9 mouse cellular contexts compared by ENCODE assay signal in genomic region chr11:116432593-116433355, GRCm38 (mm10). TPM values are rescaled to one million over a fixed set of nuclear protein-coding genes. Genes with fewer than 3 reads are reported as not detected.
A peak's percentile ranks its signal among the peaks of the same experiment; 100 is the strongest.
DNase-seq lines count a peak whose midpoint lies in the region; ATAC-seq lines count a peak whose summit lies in the region.
"Had no signal": no experiment of that assay in that cellular context is flagged by ENCODE, and none has a peak within 500 bp of the region (broad histone marks: within the 10 kb centered on the region; RNA-seq: fewer than 3 reads in every experiment).

No protein-coding gene starts in this region.

- ATAC-seq in heart, embryonic 11.5 days (replicated peaks; ENCODE audit: insufficient number of reproducible peaks, low FRiP score, low TSS enrichment) = no peak
- ATAC-seq in lung, embryonic 15.5 days (ENCODE audit: borderline replicate concordance, extremely low read depth, low FRiP score, low TSS enrichment) = no peak

- no peak for DNase-seq in heart, postnatal 10 days
- DNase-seq in lung, postnatal 4 days = no peak
- peak; percentile 41 for DNase-seq in induced T-regulatory cell, adult 2 months (ENCODE audit: low read depth)
- DNase-seq in right cerebral cortex, postnatal 10 days (ENCODE audit: low spot score in 2 of 2) = peak; percentile 64 to 66
- DNase-seq in cerebellum, adult 9-10 months = no peak
- DNase-seq in kidney, adult 18-20 months = no peak

- 67% methylated on average over 8 of the region's 8 CpGs for WGBS in heart, embryonic 11.5 days (ENCODE audit: insufficient replicate concordance)
- WGBS in lung, embryonic 15.5 days = 56% methylated on average over 8 of the region's 8 CpGs

- no peaks in the 10 kb centered on the region for H3K9me3 ChIP-seq in heart, embryonic 11.5 days (replicated peaks; ENCODE audit: control insufficient read depth, low read length)
- H3K9me3 ChIP-seq in lung, embryonic 15.5 days = no peaks in the 10 kb centered on the region

- H3K4me3 ChIP-seq in heart, embryonic 11.5 days (ENCODE audit: low read depth, low read length) = no peak overlapping the region
- no peak overlapping the region for H3K4me3 ChIP-seq in lung, embryonic 15.5 days

- H3K27ac ChIP-seq in heart, embryonic 11.5 days (ENCODE audit: low read depth, low read length) = no peak overlapping the region
- H3K27ac ChIP-seq in lung, embryonic 15.5 days = no peak overlapping the region

- peaks cover 46% of the 10 kb centered on the region for H3K4me1 ChIP-seq in heart, embryonic 11.5 days (ENCODE audit: control insufficient read depth, insufficient read depth, low read length)
- peaks cover 54% of the 10 kb centered on the region for H3K4me1 ChIP-seq in lung, embryonic 15.5 days

- peak overlapping the region; percentile 83 for H3K4me2 ChIP-seq in heart, embryonic 11.5 days
- peak overlapping the region; percentile 44; the same call in 1 of the 2 replicates for H3K4me2 ChIP-seq in lung, embryonic 15.5 days

- no peaks in the 10 kb centered on the region for H3K27me3 ChIP-seq in heart, embryonic 11.5 days (ENCODE audit: control insufficient read depth, insufficient read depth, low read length)
- 0 out of 2 replicates have a peak, but pooled peaks cover 3% of the 10 kb centered on the region for H3K27me3 ChIP-seq in lung, embryonic 15.5 days

- intact Hi-C loops in heart, postnatal 10 days (cut with DNase I) = loop anchor here (2.0 to 5.0 kb wide), 2 partner anchors 14 to 345 kb away; partner anchors contain the start of gene Wbp2

- peak overlapping the region; percentile 24; the same call in 1 of the 2 replicates for H3K9ac ChIP-seq in heart, embryonic 11.5 days (ENCODE audit: low read depth, low read length)
- H3K9ac ChIP-seq in lung, embryonic 15.5 days = no peak overlapping the region

- H3K36me3 ChIP-seq in heart, embryonic 11.5 days (ENCODE audit: control insufficient read depth, insufficient read depth, low read length) = 0 out of 2 replicates have a peak, but pooled peaks cover 3% of the 10 kb centered on the region
- H3K36me3 ChIP-seq in lung, embryonic 15.5 days = peaks cover 14% of the 10 kb centered on the region

RNA-seq across cellular contexts. Expression of gene Ubald2, which starts 1.1 kb away (rescaled TPM):
- polyA plus RNA-seq in heart, embryonic 11.5 days (2014; fragmentation: Nextera tagmentation; extraction: Ambion mirVana) = 60.6 and 68.3 TPM in 2 replicates
- 10 to 100 TPM; 47.2 to 49.4 TPM for total RNA-seq in heart, postnatal 10 days (2021)
- 37.2 and 41.7 TPM in 2 replicates for polyA plus RNA-seq in lung, embryonic 15.5 days (2015; fragmentation: Nextera tagmentation; extraction: Ambion mirVana)

RNA-seq across cellular contexts. Expression of gene Rnf157, which starts 19.9 kb away (rescaled TPM):
- polyA plus RNA-seq in heart, embryonic 11.5 days (2014; fragmentation: Nextera tagmentation; extraction: Ambion mirVana) = 8.6 and 9.2 TPM in 2 replicates
- total RNA-seq in heart, postnatal 10 days (2021) = 10 to 100 TPM; 10.0 TPM
- polyA plus RNA-seq in lung, embryonic 15.5 days (2015; fragmentation: Nextera tagmentation; extraction: Ambion mirVana) = 11.1 and 11.4 TPM in 2 replicates

RNA-seq across cellular contexts. Expression of gene Qrich2, which starts 33.3 kb away (rescaled TPM):
- 0.31 TPM in 1 of 2 replicates, not detected in the other for polyA plus RNA-seq in heart, embryonic 11.5 days (2014; fragmentation: Nextera tagmentation; extraction: Ambion mirVana)
- total RNA-seq in heart, postnatal 10 days (2021) = not detected
- polyA plus RNA-seq in lung, embryonic 15.5 days (2015; fragmentation: Nextera tagmentation; extraction: Ambion mirVana) = 0.08 TPM in 1 of 2 replicates, not detected in the other
- total RNA-seq: megakaryocyte progenitor cell, adult 5-6 weeks had no signal

Comparison
In these comparisons a context has a peak if more than half of its experiments do, and no peak if none do; other contexts are left out.
1. DNase-seq: peak in induced T-regulatory cell, adult 2 months (single experiment) and right cerebral cortex, postnatal 10 days (2 of 2); none in heart, postnatal 10 days (0 of 2), lung, postnatal 4 days (0 of 2), cerebellum, adult 9-10 months (single experiment) and kidney, adult 18-20 months (single experiment).